Mouse (Mus musculus) CH12.LX (cell line): ENCODE measurements around the gene Timeless.

ENCODE experiments used
- CTCF ChIP-seq, 2 experiments: IDR thresholded peaks in 1 of 2; conservative IDR thresholded peaks in 1 of 2; 2 replicates each; pipeline ENCODE4 v1.5.1; 2011 to 2012; ENCODE audit warnings: low read depth in 2 of 2, low read length in 2 of 2, improper control_type of control experiment in 1 of 2, inconsistent platforms in 1 of 2, mild to moderate bottlenecking in 1 of 2, moderate library complexity in 1 of 2
- EP300 ChIP-seq: IDR thresholded peaks from 2 replicates; pipeline ENCODE4 v1.6.1; 2011; ENCODE audit warnings: low read length, improper control_type of control experiment
- MAFK ChIP-seq: IDR thresholded peaks from 2 replicates; pipeline ENCODE4 v1.6.1; 2011; ENCODE audit warnings: low read length, improper control_type of control experiment; ENCODE audit not compliant: insufficient replicate concordance
- MAX ChIP-seq: IDR thresholded peaks from 2 replicates; pipeline ENCODE4 v1.6.1; 2011; ENCODE audit warnings: low read length, improper control_type of control experiment
- MEF2A ChIP-seq: IDR thresholded peaks from 2 replicates; pipeline ENCODE4 v1.6.1; 2014; ENCODE audit warnings: low read depth, mild to moderate bottlenecking, inconsistent platforms, low read length, improper control_type of control experiment, borderline replicate concordance
- POLR2A ChIP-seq: IDR thresholded peaks from 2 replicates; pipeline ENCODE4 v1.6.1; 2011; ENCODE audit warnings: low read depth, mild to moderate bottlenecking, improper control_type of control experiment, low read length
- POLR2AphosphoS2 ChIP-seq: IDR thresholded peaks from 2 replicates; pipeline ENCODE4 v1.6.1; 2011; ENCODE audit warnings: low read depth, low read length, improper control_type of control experiment
- TCF12 ChIP-seq: IDR thresholded peaks from 2 replicates; pipeline ENCODE4 v1.6.1; 2014; ENCODE audit warnings: low read depth, mild to moderate bottlenecking, inconsistent platforms, low read length, improper control_type of control experiment
- USF1 ChIP-seq: IDR thresholded peaks from 2 replicates; pipeline ENCODE4 v1.6.1; 2014; ENCODE audit warnings: low read depth, mild to moderate bottlenecking, inconsistent platforms, low read length, improper control_type of control experiment
- ZC3H11A ChIP-seq: IDR thresholded peaks from 2 replicates; pipeline ENCODE4 v1.6.1; 2012; ENCODE audit warnings: low read depth, mild to moderate bottlenecking, inconsistent platforms, low read length, improper control_type of control experiment

GRCm38 (mm10) chr10:128227592-128227991, 4.3 kb upstream of the Timeless start:
- TF ChIP-seq MEF2A (no peak), MAFK (no peak), CTCF (conservative IDR thresholded peaks at IDR 0.05 in 1 of 2, IDR thresholded peaks at IDR 0.05 in 1 of 2; ENCODE audit: low read depth in 2 of 2, low read length in 2 of 2) (no peak), MAX (no peak), EP300 (no peak), ZC3H11A (no peak), TCF12 (no peak), USF1 (no peak), POLR2A (no peak), POLR2AphosphoS2 (no peak)
